Mouse (Mus musculus) mouse trophoblast stem cell (cell line): ENCODE data around the gene 4930544D05Rik.

Experiments
- in situ Hi-C, 2 experiments: fragments of 300-500 bp; cut with MseI, MboI; formaldehyde crosslinking; loops; 2 replicates in 1 of 2; 3 replicates in 1 of 2; pipeline ENCODE4 v1.15.1; 2025

The 4930544D05Rik gene

DNA sequence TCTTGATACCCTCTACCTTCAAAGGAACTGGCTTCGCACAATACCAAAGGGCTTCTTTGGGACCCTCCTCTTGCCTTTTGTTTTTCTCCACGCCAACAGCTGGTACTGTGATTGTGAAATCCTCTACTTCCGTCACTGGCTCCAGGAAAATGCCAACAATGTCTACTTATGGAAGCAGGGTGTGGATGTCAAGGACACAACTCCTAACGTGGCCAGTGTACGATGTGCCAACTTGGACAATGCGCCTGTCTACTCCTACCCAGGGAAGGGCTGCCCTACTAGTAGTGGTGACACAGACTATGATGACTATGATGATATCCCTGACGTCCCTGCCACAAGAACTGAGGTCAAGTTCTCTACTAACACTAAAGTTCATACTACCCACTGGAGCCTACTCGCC, 24.3 kb downstream of the 4930544D05Rik start:
- in situ Hi-C loops = no loop called here

GRCm38 (mm10) chr11:70641241-70641640, 25.6 kb downstream of the 4930544D05Rik start:
- in situ Hi-C loops = no loop called here

DNA sequence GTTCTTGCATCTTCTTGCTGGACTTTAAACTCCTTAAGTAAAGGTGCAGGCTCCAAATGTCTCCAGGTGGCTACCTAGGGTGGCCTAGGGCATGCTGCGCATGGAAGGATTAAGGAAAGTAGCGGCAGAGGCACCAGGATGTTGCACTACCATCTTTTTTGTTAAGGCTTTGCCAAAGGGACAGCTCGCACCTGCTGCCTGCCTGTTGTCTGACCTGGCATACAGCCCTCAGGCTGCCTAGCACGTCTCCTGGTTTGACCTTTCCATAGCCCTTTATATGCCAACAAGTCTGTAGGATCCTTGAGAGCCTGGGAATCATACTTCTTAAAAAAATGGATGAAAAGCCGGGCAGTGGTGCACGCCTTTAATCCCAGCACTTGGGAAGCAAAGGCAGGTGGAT, 27.4 kb downstream of the 4930544D05Rik start:
- in situ Hi-C loops = no loop called here

DNA sequence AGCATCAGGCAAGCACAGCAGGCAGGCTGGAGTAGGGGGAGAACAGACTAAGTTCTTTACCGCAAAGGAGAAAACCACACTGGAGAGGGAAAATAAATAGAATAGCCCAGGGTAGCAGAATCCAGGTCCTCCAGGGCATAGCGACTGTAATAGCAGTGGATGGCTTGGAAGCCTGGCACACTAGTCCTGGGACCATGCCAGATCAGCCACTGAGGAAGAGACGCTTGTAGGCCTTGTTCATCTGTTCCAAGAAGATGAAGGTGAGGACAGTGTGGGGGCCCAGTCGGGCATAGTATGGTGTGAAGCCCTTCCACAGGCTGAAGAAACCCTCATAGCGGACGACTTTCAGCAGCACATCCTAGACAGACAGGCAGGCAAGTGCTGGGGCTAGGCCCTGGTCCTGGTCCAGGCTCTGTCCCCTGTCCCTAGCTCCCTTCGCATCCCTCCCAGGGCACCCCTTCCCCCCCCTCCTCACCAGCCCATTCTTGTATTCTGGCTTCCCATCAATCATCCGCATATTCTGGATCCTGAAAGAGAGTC, 29.0 kb downstream of the 4930544D05Rik start:
- in situ Hi-C loops = no loop called here

- in situ Hi-C loops = no loop called here
These were observed 30.0 kb downstream of the 4930544D05Rik start for GRCm38 (mm10) chr11:70645461-70646258.

DNA sequence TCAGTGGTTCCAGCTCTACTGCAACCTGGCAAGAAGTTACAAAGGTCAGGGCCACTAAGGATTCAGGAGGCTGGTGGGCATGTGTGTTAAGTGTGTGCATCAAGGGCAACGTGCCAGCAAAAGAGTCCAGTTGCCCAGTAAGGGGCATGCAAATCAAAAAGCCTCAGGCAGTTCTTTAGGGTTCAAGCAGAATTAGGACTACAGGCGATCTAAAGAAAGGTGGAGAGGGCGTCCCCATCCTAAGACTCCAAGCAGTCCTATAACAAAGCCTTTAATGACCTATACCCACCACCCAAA, 30.6 kb downstream of the 4930544D05Rik start:
- in situ Hi-C loops = no loop called here

- in situ Hi-C loops = no loop called here
These were observed 31.3 kb downstream of the 4930544D05Rik start, which contains the start of the genes Rnf167 and Slc25a11 for GRCm38 (mm10) chr11:70646691-70647650. Rnf167 (plus strand) TSS chr11:70647235. Slc25a11 (minus strand) TSS chr11:70647479.

GRCm38 (mm10) chr11:70647716-70648420, 32.2 kb downstream of the 4930544D05Rik start:
- in situ Hi-C loops = no loop called here

- in situ Hi-C loops = no loop called here
These were observed 32.9 kb downstream of the 4930544D05Rik start for GRCm38 (mm10) chr11:70648512-70648911.

GRCm38 (mm10) chr11:70649185-70649734, 33.6 kb downstream of the 4930544D05Rik start:
- in situ Hi-C loops = no loop called here

DNA sequence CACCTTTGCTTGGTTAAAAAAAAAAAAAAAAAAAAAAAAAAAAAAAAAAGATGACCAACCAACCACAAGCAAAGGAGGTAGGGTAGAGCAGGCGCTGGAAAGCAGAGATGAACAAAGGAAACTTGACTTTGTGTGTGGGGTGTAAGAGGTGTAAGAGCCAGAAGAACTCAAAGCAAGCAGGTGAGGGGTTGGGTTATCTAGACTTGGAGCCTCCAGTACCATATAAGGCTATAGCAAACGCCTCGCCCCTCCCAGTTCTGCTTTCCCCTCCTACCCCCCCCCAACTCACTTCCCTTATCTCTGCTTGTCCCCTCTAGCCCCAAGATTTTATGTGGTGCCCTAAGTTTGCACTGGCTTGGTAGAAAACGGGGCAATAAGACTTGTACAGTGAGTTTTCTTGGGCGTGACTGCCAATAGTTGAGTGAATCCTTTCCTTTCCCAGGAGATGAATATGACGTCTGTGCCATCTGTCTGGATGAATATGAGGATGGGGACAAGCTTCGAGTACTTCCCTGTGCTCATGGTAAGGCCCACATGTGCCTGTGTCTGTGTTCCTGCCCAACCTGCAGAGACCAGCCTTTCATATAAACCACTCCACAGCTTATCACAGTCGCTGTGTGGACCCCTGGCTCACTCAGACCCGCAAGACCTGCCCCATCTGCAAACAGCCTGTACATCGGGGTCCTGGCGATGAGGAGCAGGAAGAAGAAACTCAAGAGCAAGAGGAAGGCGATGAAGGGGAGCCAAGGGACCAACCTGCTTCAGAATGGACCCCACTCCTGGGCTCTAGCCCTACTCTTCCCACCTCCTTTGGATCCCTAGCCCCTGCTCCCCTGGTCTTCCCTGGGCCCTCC, 34.9 kb downstream of the 4930544D05Rik start:
- in situ Hi-C loops = no loop called here

DNA sequence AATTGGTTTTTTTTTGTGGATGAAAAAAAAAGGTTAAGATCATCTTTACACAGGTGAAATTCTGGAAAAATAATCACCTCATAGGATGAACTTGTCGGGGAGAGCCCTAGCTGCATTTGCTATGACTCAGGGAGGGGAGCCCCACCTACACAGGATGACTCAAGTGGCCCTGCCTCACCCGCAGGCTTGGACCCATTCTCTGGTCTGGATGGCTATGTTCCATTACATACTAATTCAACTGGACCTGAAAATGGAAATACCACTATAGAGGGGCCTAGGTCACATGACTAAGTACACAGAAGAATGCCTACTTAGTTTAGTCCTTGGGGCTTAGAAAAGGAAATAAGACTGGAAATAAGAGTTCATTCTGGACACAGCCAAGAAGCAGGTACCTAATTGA, 35.7 kb downstream of the 4930544D05Rik start:
- in situ Hi-C loops = no loop called here

DNA sequence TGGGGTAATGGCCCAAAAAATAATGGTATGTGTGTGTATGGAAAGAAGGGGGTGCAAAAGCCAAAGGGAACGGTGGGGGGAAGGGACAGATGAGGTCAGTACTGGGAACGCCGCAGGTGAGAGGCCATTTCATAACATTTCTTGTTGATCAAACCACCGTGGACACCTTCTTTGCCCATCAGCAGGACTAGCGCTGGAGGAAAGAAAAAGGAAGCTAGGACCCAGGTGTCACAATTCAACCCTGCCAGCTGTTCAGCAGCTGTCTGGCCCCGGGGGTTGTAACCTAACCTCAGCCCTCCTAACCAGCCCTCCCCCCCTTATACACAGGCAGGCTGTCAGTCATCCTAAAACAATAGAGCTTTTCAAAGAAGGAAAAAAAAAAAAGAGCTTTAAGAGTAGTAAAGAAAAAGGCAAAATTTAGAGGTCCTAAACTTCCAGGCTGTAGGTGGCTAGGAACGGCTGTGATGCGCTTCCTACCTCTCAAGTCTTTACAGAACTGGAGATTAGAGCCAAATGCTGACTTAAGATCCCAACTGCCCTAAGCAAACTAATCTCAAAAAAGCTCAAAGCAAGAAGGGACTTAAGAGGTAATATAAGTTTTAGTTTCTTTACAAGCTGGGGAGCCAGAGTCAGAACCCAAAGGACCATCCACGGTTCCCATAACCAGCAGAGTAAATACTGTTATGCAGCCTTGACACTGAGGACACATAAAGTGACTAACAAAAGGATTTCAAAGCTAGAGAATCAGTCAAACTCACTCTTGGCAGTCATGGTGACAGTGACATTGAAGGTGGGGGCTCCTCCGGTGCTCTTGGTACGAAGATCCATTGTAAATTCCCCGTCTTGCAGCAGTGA, 36.6 kb downstream of the 4930544D05Rik start:
- in situ Hi-C loops = no loop called here

GRCm38 (mm10) chr11:70652884-70653344, 37.3 kb downstream of the 4930544D05Rik start:
- in situ Hi-C loops = no loop called here

GRCm38 (mm10) chr11:70653345-70654197, 37.9 kb downstream of the 4930544D05Rik start:
- in situ Hi-C loops = no loop called here

DNA sequence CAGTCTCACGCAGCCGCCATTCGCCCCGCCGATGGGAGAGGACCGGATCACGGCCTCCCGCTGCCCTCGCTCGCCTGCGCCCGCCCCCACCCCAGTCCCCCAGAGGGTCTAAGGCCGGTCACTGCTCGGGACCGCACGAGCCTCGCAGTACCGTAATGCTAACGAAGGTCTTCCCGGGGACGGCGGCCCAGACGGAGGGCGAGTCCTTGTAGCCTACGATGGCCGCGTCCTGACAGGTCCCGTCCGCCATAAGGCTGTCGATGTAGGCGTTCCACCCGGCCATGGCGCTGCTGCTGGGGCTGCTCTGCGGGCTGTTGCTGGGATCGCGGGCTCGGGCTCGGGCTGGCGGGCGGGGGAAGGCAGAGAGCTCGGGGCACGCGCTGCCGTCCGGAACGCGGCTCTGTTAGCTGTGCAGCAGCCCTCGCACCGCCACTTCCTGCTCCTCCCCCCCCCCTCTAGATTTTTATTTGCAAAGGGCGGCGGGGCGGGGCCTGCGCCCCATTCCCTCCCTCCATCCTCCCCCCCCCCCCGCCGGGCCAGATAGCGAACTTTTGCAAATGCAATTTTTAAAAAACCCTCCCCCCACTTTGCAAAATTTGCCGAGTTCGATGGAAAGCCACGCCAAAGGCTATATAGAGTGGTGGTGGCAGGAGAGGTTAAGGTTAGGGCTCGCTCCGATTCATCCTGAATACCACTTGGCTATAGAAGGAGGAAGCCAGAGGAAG, 38.7 kb downstream of the 4930544D05Rik start, which contains the start of gene Pfn1:
Gene Pfn1 (minus strand): TSS at position 447 of the 725 bp plus-strand sequence.
- in situ Hi-C loops = no loop called here

DNA sequence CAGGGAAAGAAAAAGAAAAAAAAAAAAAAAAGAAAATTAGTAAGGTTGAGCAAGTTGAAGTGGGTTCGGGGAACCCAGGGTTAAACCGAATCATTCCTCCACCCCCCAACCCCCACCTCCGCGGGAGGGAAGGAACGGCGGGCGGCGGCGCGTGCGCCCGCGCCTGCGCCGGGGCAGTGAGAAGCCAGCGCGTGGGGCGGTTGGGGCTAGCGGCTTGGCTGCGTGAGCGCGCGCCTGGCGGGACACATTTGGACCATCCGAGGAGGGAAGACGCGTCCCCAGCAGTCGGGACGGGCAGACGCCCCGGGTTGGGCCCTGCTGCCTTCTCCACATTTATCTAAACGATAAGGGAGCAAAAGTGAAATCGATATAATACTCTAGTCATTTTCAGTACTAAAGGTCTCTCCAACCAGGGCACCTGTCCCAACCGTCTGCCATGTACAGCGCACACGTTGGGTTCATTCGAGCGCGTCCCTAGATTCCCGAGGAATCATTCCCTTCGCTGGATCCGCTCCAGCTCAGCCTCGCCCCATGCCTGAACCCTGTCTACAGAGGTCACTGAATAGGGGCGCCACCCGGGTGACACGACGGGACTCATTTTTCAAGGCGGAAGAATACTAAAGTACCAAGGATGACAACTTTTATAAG, 39.4 kb downstream of the 4930544D05Rik start:
- in situ Hi-C loops = no loop called here
